Mouse (Mus musculus) CH12.LX (cell line): ENCODE data around the gene Anxa11.

ENCODE experiments used
- CHD1 ChIP-seq: IDR thresholded peaks from 2 replicates; pipeline ENCODE4 v1.6.1; 2012; ENCODE audit warnings: low read depth, low read length, improper control_type of control experiment, inconsistent platforms
- CHD2 ChIP-seq: IDR thresholded peaks from 2 replicates; pipeline ENCODE4 v1.6.1; 2011; ENCODE audit warnings: low read length, improper control_type of control experiment
- CTCF ChIP-seq, 2 experiments: IDR thresholded peaks in 1 of 2; conservative IDR thresholded peaks in 1 of 2; 2 replicates each; pipeline ENCODE4 v1.5.1; 2011 to 2012; ENCODE audit warnings: low read depth in 2 of 2, low read length in 2 of 2, improper control_type of control experiment in 1 of 2, inconsistent platforms in 1 of 2, mild to moderate bottlenecking in 1 of 2, moderate library complexity in 1 of 2
- E2F4 ChIP-seq: IDR thresholded peaks from 2 replicates; pipeline ENCODE4 v1.6.1; 2011; ENCODE audit warnings: low read depth, low read length, improper control_type of control experiment; ENCODE audit not compliant: insufficient replicate concordance
- EP300 ChIP-seq: IDR thresholded peaks from 2 replicates; pipeline ENCODE4 v1.6.1; 2011; ENCODE audit warnings: low read length, improper control_type of control experiment
- ETS1 ChIP-seq: conservative IDR thresholded peaks from 2 replicates; pipeline ENCODE4 v1.6.1; 2012; ENCODE audit warnings: low read depth, mild to moderate bottlenecking, inconsistent platforms, low read length, improper control_type of control experiment, moderate library complexity
- HCFC1 ChIP-seq: IDR thresholded peaks from 2 replicates; pipeline ENCODE4 v1.6.1; 2012; ENCODE audit warnings: low read depth, mild to moderate bottlenecking, inconsistent platforms, low read length, improper control_type of control experiment
- MAX ChIP-seq: IDR thresholded peaks from 2 replicates; pipeline ENCODE4 v1.6.1; 2011; ENCODE audit warnings: low read length, improper control_type of control experiment
- MXI1 ChIP-seq: IDR thresholded peaks from 2 replicates; pipeline ENCODE4 v1.6.1; 2011; ENCODE audit warnings: mild to moderate bottlenecking, low read depth, low read length, improper control_type of control experiment
- MYC ChIP-seq: IDR thresholded peaks from 2 replicates; pipeline ENCODE4 v1.6.1; 2011; ENCODE audit warnings: low read depth, mild to moderate bottlenecking, improper control_type of control experiment, low read length
- POLR2A ChIP-seq: IDR thresholded peaks from 2 replicates; pipeline ENCODE4 v1.6.1; 2011; ENCODE audit warnings: low read depth, mild to moderate bottlenecking, improper control_type of control experiment, low read length
- RCOR1 ChIP-seq: conservative IDR thresholded peaks from 2 replicates; pipeline ENCODE4 v1.6.1; 2012; ENCODE audit warnings: low read depth, mild to moderate bottlenecking, inconsistent platforms, low read length, improper control_type of control experiment
- SIN3A ChIP-seq: IDR thresholded peaks from 2 replicates; pipeline ENCODE4 v1.6.1; 2012; ENCODE audit warnings: low read length, improper control_type of control experiment, inconsistent platforms
- TCF12 ChIP-seq: IDR thresholded peaks from 2 replicates; pipeline ENCODE4 v1.6.1; 2014; ENCODE audit warnings: low read depth, mild to moderate bottlenecking, inconsistent platforms, low read length, improper control_type of control experiment

DNA sequence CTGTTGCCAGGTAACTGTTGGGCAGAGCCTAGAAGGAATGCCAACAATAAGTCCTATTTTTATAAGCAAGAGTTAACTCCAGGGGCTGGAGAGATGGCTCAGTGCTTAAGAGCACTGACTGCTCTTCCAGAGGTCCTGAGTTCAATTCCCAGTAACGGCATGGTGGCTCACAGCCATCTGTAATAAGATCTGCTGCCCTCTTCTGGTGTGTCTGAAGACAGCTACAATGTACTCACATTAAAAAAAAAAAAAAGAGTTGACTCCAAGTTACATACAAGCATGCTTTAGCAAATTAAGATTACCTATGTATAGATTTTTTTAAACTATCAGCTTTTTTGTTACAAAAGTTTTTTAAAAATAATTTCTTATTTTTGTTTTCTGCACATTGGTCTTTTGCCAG, 19.4 kb upstream of the Anxa11 start:
- TF ChIP-seq E2F4 (no peak), CTCF (conservative IDR thresholded peaks at IDR 0.05 in 1 of 2, IDR thresholded peaks at IDR 0.05 in 1 of 2; ENCODE audit: low read depth in 2 of 2, low read length in 2 of 2) (no peak), MYC (no peak), SIN3A (no peak), TCF12 (no peak), POLR2A (no peak), MAX (no peak), RCOR1 (no peak), HCFC1 (no peak), CHD1 (no peak), EP300 (no peak), ETS1 (no peak), CHD2 (no peak), MXI1 (no peak)
